Mouse (Mus musculus) heart, postnatal 4 days (tissue): Measurements from ENCODE around the gene Angptl7. TPM values are rescaled to one million over a fixed set of nuclear protein-coding genes. Genes with fewer than 3 reads are reported as not detected.
A peak's percentile ranks its signal among the peaks of the same experiment; 100 is the strongest.

Source experiments
- DNase-seq: peaks from one replicate; pipeline ENCODE4 v3.0.0; 2021
- total RNA-seq, 2 experiments: library from RNA; stranded (reverse); gene quantifications; 2 replicates each; pipeline ENCODE4 v1.2.3; 2021

Gene Angptl7
- total RNA-seq, 2 experiments from 2014 or later: 3.9 to 5.6 TPM

GRCm38 (mm10) chr4:148495160-148495559 lies 5.1 kb downstream of the Angptl7 start:
- no peak for DNase-seq

GRCm38 (mm10) chr4:148491448-148491847 lies 8.8 kb downstream of the Angptl7 start:
- no peak for DNase-seq

- DNase-seq: peak; percentile 35
Observed at GRCm38 (mm10) chr4:148490502-148490901, 9.8 kb downstream of the Angptl7 start.

GRCm38 (mm10) chr4:148487841-148488240 lies 12.4 kb downstream of the Angptl7 start:
- no peak for DNase-seq

- no peak for DNase-seq
Observed at GRCm38 (mm10) chr4:148484511-148484910, 15.7 kb downstream of the Angptl7 start.

- DNase-seq: no peak
Observed at GRCm38 (mm10) chr4:148481557-148482168, 18.6 kb downstream of the Angptl7 start.

GRCm38 (mm10) chr4:148480245-148480644 lies 20.0 kb downstream of the Angptl7 start:
- DNase-seq: no peak

- DNase-seq: no peak
Observed at GRCm38 (mm10) chr4:148473496-148473895, 26.8 kb downstream of the Angptl7 start.

- no peak for DNase-seq
Observed at GRCm38 (mm10) chr4:148472436-148473174, 27.7 kb downstream of the Angptl7 start.

GRCm38 (mm10) chr4:148471363-148471806 lies 28.9 kb downstream of the Angptl7 start:
- DNase-seq: no peak

GRCm38 (mm10) chr4:148469487-148470252 lies 30.6 kb downstream of the Angptl7 start:
- no peak for DNase-seq

- DNase-seq: no peak
Observed at GRCm38 (mm10) chr4:148468396-148468795, 31.9 kb downstream of the Angptl7 start.

GRCm38 (mm10) chr4:148466511-148467079 lies 33.7 kb downstream of the Angptl7 start:
- DNase-seq: no peak

- DNase-seq: no peak
Observed at GRCm38 (mm10) chr4:148464869-148465268, 35.4 kb downstream of the Angptl7 start.

- DNase-seq: no peak
Observed at GRCm38 (mm10) chr4:148464301-148464700, 36.0 kb downstream of the Angptl7 start.

GRCm38 (mm10) chr4:148463208-148463960 lies 36.9 kb downstream of the Angptl7 start:
- DNase-seq: peak; percentile 43

- no peak for DNase-seq
Observed at GRCm38 (mm10) chr4:148462717-148463116, 37.5 kb downstream of the Angptl7 start.

GRCm38 (mm10) chr4:148461772-148462171 lies 38.5 kb downstream of the Angptl7 start:
- DNase-seq: no peak

- no peak for DNase-seq
Observed at GRCm38 (mm10) chr4:148460656-148461284, 39.5 kb downstream of the Angptl7 start.

GRCm38 (mm10) chr4:148455477-148456025 lies 44.7 kb downstream of the Angptl7 start:
- DNase-seq: no peak

- DNase-seq: no peak
Observed at GRCm38 (mm10) chr4:148453707-148454106, 46.6 kb downstream of the Angptl7 start.
